Mouse (Mus musculus) C2C12 (cell line): ENCODE measurements around the gene Zfp513.

Source experiments
- CEBPB ChIP-seq: IDR thresholded peaks from one replicate; pipeline ENCODE4 v1.6.1; 2011; ENCODE audit warnings: low read depth, mild to moderate bottlenecking, control low read depth, moderate library complexity
- CTCF ChIP-seq: IDR thresholded peaks from one replicate; pipeline ENCODE4 v1.5.1; 2011; ENCODE audit not compliant: control insufficient read depth, insufficient read depth, insufficient read length
- FOSL1 ChIP-seq: IDR thresholded peaks from one replicate; pipeline ENCODE4 v1.8.0; 2011; ENCODE audit warnings: mild to moderate bottlenecking, low read length; ENCODE audit not compliant: poor library complexity, insufficient read depth, severe bottlenecking

GRCm38 (mm10) chr5:31151746-31152145, 50.4 kb downstream of the Zfp513 start:
- TF ChIP-seq CTCF (no peak), CEBPB (no peak), FOSL1 (peak; percentile 88)
